Mouse (Mus musculus) E14TG2a.4 (cell line): ENCODE data around the gene Fbxo21.

Source experiments
- CTCF ChIP-seq: conservative IDR thresholded peaks from 2 replicates; pipeline ENCODE4 v1.5.1; 2014; ENCODE audit warnings: low read length
- NANOG ChIP-seq: IDR thresholded peaks from 2 replicates; pipeline ENCODE4 v1.6.1; 2014; ENCODE audit warnings: borderline replicate concordance, low read length, mixed read lengths
- POU5F1 ChIP-seq: IDR thresholded peaks from 2 replicates; pipeline ENCODE4 v1.6.1; 2014; ENCODE audit warnings: low read length, borderline replicate concordance

DNA sequence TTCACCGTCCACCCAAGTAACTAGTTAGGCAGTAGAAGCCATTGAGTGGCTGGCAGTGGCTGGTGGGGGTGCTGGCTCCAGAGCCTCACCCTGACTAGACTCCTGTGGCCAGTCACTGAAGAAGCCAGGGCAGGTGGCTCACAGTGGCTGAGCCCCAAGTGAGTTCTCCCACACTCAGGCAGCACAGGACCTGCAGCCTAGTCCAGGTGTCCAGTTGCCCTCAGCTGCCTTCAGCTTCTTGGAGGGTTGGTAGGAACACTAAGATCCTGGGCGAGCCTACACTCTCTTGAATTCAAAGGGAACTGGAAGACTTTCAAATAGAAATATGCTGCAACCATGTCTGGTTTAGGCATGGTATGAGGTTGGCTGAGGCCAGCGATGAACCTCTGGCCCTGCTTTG lies 11.4 kb downstream of the Fbxo21 start:
- TF ChIP-seq CTCF: no peak
- TF ChIP-seq POU5F1: no peak
- no peak for TF ChIP-seq NANOG
